Mouse (Mus musculus) spleen, adult 12 weeks (tissue): ENCODE measurements around the gene AC124108.1.

Experiments used
- DNase-seq: peaks from one replicate; pipeline ENCODE4 v3.0.0; 2022; ENCODE audit warnings: low spot score

Gene AC124108.1

DNA sequence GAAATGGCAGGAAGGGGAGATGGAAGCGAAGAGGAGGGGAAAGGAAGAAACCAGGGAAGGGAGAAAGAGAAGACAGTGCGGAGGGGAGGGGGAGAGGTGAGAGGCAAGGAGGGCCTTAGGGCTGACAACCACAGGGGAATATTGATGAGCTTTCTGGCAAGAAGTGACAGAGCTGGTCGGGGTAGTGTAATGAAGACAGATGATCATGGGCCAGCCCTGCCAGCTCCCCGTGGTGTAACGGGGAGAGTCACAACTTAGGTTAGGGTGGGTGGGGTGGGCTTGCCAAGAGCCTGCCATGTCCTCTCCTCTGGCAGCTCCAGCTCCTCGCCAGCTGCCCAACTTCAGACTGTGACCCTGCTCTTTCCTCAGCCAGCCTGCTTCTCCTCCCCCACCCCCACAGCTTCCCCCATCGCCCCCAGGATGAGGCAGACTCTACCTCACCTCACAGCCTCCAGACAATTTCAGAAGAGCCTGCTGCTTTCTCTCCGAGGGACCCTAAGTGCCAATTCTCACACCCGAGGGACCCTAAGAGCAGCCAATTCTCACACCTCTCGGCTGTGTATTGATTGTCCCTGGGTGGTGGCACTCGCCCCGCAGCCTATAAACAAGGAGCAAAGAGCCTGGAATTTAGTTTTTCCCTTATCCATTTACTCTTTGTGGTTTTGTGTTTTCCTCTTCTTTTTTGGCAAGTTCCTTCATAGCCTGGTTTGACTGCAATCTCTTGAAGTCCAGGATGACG lies 26.3 kb upstream of the AC124108.1 start:
- DNase-seq, result no peak

DNA sequence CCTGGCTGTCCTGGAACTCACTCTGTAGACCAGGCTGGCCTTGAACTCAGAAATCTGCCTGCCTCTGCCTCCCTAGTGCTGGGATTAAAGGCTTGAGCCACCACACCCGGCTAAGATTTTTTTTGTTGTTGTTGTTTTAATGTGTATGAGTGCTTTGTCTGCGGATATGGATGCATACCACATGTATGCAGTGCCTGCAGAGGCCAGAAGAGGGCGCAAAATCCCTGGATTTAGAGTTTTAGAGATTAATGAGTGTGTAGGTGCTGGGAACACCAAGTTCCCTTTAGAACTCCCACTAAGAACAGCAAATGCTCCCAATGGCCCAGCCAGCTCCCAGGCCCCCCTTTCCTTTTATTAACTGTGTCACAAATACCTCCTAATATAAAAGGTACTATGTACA lies 25.4 kb upstream of the AC124108.1 start:
- DNase-seq, result peak; percentile 15

DNA sequence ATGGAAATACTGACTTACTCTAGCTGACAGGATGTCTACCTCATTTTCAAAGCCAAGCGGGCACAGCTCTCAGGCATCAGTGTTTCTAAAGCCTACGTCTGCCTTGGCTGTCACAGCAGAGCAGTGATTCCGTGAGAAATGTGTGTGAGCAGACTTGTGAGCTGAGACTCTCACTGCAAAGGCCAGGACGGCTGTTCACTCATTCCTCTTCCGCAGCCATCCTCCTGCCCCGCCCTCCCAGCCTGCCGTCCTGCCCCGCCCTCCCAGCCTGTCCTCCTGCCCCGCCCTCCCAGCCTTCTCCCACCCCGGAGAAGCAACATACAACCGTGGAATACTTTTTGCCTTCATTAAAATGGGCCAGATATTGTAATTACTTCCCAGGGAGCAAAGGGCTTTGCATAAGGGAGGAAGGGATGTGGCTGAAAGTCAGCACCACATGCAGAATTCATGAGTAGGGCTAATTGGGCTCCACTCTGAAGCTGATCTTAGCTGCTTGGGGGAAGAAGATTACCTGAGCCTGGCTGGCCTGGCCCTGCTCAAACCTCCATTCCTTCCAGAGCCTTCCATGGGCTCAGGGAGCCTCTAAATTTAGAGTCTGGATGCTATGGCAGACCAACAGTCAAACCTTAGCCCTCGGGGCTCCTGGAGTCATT lies 23.0 kb upstream of the AC124108.1 start:
- DNase-seq, result no peak

DNA sequence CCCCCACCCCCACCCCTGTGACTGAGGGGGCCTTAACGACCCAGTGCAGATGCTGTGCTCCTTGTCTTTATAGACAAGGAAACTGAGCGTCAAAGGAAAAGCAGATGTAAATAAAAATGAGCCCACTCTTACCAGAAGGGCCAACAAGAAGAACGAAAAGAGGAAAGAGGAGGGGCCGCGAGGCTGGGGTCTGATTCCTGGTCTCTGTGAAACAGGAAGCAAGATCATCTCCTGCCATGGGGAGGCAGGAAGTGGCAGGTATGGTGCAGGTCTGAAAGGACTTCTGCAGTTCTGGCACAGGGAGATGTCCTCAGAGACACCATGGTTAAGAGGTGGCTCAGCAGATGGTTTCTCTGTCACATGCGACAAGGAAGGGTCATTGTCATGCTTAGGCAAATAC lies 20.6 kb upstream of the AC124108.1 start:
- DNase-seq, result no peak

DNA sequence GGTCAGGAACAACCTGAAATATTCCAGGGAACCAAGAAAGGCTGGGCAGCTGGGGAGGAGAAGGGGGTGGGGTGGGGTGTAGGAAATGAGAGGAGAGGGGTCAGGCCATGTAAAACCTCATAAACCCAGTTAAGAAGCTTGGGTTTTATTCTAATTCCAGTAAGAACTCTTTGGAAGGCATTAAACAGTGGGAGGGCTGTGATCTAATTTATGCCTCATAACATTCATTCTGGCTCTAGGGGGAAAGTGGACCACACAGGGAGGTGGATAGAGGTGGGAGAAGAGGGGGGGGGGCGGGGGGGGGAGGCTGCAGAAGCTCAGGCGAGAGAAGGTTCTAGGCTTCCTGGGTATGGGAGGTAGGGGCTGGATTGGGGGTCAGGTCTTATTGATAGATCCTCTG lies 19.6 kb upstream of the AC124108.1 start:
- no peak for DNase-seq

DNA sequence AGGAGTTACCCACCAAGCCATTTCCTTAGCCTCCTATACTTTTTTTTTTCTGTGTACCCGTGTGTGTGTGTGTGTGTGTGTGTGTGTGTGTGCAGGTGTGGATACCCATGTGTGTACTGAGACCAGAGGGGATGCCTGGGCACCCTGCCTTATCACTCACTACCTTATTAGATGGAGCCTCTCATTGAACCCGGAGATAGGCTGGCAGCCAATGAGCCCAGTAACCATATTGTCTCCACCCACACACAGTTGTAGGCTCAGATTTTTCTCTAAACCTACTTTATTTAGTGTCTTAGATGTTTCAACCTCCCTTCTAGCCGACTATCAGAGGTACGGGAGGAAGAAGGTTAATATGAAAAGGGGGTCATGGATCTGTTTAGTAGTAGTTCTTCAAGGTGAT lies 5.0 kb upstream of the AC124108.1 start:
- DNase-seq, result no peak

DNA sequence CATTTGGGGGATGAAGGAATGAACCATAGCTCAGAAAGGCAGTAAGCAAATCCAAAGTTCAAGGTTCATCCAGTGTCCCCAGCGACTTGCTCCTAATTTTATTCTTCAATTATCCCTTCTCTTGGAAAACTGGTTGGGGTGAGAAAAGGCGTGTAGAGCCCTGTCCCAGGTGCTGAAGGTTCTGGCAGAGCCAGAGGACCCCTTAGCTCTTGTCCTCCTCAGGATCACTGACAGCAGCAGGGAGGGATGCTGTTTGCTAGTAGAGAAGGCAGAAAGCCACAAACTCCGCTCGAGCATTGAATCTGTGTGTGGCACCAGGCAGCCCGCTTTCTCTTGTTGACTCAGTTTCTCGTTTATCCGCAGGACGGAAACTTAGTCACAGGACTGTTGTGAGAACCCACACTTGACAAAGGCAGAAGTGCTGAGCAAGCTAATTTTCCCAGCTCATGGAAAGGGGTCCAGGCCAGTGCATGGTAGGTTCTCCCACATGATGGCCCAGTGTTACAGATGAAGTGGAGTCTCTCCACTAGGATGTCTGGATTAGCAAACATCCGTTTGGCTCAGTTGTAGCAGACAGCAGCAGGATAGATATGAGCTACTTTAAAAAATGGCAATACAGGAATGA lies 2.7 kb upstream of the AC124108.1 start:
- no peak for DNase-seq

DNA sequence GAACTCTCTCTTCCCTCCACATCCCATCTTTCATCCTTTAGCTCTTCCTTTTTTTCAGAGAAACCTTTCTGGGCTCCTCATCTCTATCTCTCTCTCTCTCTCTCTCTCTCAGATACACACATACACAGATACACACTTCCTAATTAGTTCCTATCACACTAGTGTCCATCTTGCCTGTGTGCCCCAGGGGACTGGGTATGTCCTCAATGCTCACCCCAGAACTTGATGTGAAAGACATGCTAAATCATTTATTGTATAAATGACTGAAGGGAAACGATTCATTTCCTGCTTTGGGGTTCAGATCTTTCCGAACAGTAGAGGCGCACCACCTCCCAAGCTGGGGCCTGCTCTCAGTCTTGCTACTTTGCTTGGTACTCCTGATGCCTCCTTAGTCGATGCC lies 2.0 kb upstream of the AC124108.1 start:
- no peak for DNase-seq

DNA sequence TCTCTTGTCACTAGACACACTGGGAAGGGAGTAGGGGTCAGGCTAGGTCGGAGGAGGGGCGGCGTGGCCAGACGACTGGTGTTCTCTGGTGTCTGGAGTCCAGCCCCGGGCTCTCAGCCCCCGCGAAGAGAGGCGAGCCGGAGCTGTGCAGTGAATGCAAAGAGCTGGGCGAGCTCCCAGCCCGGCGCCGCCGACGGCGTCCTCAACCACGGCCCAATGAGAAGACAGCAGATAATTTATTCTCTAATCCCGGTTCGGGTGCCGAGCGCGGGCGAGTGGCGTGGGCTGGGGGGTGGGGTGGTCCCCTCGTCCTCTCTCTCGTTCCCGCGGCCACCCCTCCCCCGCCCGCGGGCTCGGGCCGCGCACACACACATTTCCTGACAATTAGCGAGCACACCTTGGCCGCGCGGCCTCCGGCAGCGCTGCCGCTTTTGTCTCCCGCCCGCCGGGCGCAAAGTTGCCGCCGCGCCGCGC lies 1.2 kb upstream of the AC124108.1 start:
- no peak for DNase-seq

DNA sequence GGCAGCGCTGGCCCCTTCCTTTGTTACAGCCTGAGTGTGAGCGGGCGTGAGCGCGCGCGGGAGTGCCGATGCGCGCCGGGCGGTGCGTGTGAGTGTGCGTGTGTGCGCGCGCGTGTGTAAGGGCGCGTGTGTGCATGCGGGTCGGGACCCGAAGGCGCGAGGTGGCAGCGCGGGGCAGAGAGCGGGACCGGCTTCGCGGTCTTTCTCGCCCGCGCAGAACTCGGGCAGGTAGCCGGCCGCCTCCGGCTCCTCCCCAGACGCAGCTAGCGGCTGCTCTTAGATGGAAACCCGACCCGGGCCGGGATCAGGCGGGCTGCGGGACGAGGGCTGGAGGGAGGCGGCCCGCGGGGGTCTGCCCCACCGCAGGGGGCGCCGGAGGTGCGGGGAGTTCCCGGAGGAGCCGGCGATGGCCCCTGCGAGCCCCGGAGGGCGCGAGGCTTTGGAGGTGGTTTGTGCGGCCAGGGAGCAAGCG lies 600 bp upstream of the AC124108.1 start:
- no peak for DNase-seq

DNA sequence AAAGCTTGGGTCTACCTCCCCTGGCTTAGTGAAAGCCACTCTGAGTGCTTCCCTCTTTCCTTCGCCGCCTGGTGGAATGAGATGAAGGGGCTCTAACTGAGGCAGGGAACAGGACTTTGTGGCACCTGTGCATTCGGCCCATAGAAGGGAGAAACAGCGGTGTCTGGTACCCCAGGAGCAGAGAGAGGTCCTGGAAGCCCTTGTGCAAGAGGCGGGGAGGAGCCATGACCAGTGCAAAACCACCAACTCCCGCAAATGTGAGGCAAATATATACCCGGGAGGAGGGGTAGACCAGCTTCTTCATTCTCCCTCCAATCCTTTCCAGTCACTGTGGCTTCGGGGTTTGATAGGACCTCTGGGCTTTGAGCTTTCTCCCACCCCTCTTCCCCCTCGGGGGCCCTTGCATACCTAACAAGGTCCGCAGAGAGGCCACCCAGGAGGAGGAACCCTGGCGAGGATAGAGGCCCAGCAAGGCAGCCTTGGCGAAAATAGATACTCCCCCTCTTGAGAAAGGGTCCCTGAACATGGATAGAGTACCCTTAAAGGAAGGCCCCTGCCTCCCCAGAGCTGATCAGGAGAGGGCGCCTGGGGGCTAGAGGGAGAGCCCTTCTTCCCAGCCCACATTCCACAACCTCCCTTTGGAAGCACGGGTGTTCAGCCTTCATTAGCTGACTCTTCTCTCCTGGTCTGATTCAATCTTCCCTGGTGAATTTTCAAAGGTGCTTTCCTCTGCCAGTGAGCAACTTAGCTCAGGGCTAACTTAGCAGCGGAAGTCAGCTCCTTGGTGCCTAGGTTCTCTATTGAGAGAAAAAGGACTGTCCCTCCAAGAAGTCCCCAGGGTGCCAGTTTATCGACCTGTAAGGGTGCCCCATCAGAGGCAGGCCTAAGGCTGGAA lies 776 bp downstream of the AC124108.1 start:
- no peak for DNase-seq

DNA sequence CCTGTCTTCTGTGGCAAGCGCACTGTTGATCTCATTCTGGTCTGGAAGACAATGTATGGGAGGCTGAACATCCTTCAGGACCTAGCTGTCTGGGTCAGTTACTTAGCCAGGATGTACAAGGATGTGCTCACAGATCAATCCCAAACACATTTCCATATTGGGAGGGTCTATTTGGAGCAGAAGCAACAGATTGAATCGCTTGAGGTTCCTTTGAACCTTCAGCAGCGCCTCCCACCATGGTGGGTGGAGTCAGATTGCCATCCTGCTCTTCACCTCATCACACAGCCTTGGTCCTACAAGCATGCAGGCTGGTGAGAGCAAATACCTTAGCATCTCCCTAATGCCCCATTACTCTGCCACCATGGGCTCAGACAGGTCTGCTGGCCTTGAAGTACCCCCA lies 2.5 kb downstream of the AC124108.1 start:
- DNase-seq, result no peak

DNA sequence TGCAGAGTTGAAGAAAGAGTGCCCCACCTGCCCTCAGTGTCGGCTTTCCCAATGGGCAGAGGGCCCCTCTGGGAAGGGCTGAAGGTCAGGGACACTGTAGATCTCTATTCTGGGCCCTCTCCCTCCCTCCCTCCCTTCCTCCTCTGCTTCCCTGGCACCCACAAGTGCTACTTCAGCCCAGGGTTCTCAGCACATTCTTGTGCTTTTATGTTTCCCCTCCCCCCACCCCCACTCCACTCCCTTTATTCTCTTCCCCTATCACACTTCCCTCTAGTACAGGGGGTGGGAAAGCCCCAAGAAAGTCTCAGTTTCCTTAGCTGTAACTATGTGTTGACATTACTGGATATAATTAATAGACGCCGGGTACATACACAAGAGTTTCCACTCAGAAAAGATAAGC lies 3.4 kb downstream of the AC124108.1 start:
- DNase-seq, result no peak

DNA sequence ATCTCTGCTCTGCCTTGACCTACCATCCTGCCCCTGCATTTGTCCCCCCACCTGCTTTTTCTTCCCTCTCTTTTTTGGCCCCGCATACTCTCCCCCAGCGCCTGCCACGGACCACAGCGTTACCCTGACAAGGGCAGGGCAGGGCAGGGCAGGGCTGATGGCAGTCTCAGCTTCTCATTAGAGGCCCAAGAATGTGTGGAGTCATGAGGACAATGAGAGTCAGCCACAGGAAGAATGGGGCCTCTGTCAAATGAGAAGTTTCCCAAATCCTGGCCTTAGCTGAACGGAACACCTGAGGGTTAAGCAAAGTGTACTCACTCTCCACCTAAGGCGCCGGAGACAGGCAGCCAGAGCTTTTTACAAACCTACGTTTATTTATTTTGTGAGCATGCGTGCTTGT lies 3.8 kb downstream of the AC124108.1 start:
- DNase-seq, result no peak

DNA sequence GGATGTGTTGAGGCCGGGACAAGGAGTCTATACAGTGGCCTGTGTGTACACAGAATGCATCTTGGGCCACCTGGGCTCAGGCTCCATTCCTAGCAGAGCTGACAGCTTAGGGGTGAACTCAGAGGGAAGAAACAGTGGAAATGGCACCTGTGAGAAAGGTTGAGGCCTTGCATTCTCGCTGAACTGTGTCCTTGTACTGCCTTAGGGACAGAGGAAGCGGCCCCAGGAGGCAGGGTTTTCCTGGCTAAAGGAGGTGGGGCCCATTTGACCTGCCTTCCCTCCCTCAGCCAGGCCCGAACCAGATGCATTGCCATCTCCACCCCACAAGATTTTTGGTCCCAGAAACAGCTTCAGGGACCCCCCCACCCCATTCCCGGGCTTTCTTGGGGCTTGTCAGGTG lies 4.4 kb downstream of the AC124108.1 start:
- no peak for DNase-seq

DNA sequence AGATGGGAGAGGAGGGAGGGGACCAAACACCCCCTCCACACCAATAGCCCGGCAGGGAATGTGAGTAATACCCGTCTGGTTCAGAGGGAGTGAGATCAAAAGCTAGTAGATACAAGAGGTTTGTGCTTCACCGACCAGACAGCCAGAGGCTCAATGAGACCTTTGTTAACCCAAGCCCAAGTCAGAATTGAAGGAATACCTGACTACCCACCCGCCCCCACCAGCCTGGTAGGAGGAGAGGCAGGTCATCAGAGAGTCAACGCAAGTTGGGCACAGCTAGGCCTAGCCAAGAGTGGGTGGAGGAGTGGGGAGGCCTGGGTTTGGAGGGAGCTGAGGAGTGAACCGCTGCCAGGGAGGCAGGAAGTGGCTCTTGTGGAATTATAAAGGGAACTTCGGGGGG lies 5.1 kb downstream of the AC124108.1 start:
- DNase-seq, result no peak

DNA sequence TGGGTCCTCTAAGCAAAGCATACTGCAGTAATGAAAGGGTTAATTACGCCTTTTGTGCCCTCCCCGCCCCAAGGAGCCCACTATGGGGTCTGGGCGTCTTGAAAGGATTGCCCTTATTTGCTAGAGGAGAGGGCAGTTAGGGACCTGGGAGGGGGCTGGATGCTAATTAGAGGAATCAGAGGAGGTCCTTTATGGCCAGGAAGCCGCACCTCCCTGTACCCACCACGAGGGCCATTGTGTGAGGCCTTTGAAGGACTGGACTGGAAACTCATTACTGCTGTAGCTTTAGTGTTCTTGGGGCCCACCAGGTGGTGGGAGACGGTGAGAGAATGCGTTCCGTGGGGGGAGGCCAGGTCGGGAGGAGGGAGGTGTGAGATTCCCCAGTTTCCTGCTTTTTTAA lies 6.4 kb downstream of the AC124108.1 start:
- DNase-seq, result no peak

DNA sequence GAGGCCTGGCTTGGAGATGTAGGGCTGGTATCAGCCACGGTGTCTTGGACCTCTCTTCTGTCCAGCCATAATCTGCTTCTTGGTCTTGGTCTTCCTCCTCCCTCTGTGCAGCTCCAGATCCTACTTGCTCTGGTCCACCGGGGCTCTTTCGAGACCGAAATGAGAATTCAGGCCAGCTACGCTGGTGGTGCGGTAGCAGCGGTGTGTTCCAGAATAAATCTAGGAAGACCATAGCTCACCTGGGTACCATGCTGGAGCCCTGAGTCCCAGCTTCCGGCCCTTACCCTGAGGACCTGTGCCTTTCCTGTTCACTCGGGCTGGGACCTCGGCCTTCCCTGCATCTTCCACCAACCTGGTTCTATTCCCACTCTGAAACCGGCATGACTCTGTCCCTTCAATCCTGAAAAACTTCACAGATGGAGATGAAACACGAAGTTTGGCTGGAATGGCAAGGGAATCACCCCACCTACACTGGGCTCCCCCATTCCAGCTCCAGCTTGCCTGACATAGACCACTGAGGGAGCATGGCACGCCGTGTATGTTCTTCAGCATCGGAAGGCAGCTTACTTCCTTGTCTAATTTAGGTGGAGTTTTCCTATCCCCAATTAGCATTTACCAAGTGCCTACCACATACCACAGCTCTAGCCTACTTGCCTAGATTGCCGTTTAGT lies 7.3 kb downstream of the AC124108.1 start:
- DNase-seq, result no peak

DNA sequence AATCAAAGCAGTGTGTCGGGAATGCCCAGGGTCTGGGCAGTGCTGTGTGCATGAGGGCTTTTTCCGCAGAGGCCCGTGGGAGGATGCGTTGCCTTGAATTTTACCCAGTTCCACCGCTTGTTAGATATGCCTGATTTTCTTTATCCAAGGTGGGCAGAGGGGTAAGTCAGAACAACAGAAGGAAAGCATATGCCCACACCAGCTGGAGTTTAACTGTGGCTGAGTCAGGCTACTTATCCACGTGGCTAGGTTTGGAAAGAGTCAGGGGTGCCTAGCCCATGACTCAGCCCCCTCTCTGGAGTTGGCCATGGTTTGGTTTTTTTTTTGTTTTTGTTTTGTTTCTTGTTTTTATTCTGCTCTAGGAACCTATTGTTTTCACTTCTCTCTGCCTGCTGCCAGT lies 8.0 kb downstream of the AC124108.1 start:
- DNase-seq, result no peak

DNA sequence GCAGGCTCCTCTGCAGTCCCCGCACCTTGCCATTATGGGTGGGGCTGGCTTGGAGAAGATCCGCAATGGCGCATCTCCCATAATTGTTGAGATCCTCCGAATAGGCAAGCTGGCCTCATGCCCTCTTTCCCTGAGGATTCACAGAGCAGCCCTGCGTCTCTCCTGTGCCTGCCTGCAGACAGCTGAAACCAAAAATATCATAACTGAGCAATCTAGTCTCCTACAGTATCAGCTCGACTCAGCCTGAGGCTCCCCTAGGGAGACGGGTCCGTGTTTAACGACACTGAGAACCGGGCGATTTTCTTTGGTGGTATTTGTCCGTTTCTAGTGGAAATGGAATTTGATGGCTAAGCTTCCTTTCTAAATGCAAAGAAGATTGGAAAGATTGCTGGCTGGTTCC lies 8.7 kb downstream of the AC124108.1 start:
- DNase-seq, result no peak
